Mouse (Mus musculus) kidney, adult 2 months (tissue): ENCODE data around the gene Batf.

ENCODE experiments used
- CTCF ChIP-seq: fragments of 200-500 bp; conservative IDR thresholded peaks from 2 replicates; pipeline ENCODE4 v1.5.1; 2011; ENCODE audit warnings: low read depth, mild to moderate bottlenecking, control low read depth, low read length, moderate library complexity, mixed read lengths; ENCODE audit not compliant: insufficient read depth, insufficient read length
- POLR2A ChIP-seq: fragments of 200-500 bp; IDR thresholded peaks from one replicate; pipeline ENCODE4 v1.6.1; 2011; ENCODE audit warnings: low read depth, low read length, control low read depth

DNA sequence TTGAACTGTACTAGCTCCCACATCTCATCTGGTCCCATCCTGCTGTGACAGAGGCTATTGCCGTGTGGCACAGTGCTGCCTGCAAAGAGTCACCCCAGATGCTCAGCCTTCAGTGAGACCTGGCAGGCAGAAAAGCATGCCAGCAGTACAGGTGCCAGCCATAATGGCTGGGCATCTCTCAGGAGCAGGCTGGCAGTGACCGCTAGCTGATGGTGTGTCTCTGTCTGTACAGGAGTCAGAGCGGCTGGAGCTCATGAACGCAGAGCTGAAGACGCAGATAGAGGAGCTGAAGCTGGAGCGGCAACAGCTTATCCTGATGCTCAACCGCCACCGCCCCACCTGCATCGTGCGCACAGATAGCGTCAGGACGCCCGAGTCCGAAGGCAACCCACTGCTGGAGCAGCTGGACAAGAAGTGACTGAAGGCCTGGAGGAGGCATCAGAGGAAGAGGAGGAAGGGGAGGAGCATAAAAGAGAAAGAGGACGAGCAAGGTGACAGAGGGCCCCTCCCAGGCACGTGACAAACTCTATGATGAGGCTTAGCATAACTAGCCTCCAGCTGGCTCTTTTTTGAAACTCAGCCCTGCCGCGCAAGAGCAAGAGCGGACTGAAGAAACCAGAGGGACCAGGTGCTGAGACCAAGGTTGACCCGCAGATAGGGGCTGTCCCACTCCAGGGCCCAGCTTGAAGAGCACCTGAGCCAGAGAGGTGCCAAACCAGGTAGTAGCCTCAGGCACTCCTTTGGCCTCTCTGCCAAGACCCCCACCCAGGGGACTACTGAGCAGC is 47.7 kb upstream of the Batf start:
- TF ChIP-seq CTCF (no peak), POLR2A (no peak)
